Mouse (Mus musculus) C3H10T1/2 (cell line): ENCODE measurements around the gene Ilvbl. TPM values are rescaled to one million over a fixed set of nuclear protein-coding genes. Genes with fewer than 3 reads are reported as not detected.

Experiments used
- polyA plus RNA-seq, 2 experiments: library from polyadenylated mRNA; unstranded; fragments of >200 nt; fragmentation: generic; extraction: Trizol; gene quantifications; one replicate each; pipeline ENCODE4 v1.2.1; 2012; ENCODE audit warnings: missing spikeins in 2 of 2

Gene Ilvbl
- polyA plus RNA-seq, result 100 to 1,000 TPM in 1 of 2 experiments, 10 to 100 TPM in 1; 41.0 to 101 TPM

GRCm38 (mm10) chr10:78574250-78575104 lies at the start of gene Ilvbl:
TSS of gene Ilvbl (plus strand) at chr10:78574346.

GRCm38 (mm10) chr10:78591406-78592328 lies 17.5 kb downstream of the Ilvbl start, which contains the start of gene Syde1:
TSS of gene Syde1 (minus strand) at chr10:78591964.

GRCm38 (mm10) chr10:78617974-78618373 lies 43.8 kb downstream of the Ilvbl start, which contains the start of gene Olfr1357:
TSS of gene Olfr1357 (minus strand) at chr10:78618074.

Other genes with a start within 250 kb of the Ilvbl start
- gene Agpat3, start 221.9 kb upstream of the Ilvbl start, polyA plus RNA-seq, result 100 to 1,000 TPM in 1 of 2 experiments, 10 to 100 TPM in 1; 97.7 to 119 TPM
- gene Rrp1, start 161.3 kb upstream of the Ilvbl start, polyA plus RNA-seq, result 100 to 1,000 TPM; 168 to 304 TPM
- 100 to 1,000 TPM; 397 to 580 TPM for gene Cstb, start 148.7 kb upstream of the Ilvbl start, polyA plus RNA-seq
- 10 to 100 TPM; 12.2 to 23.9 TPM for gene Pdxk, start 109.4 kb upstream of the Ilvbl start, polyA plus RNA-seq
- gene Olfr1358, start 56.9 kb upstream of the Ilvbl start, polyA plus RNA-seq, result not detected
- gene Syde1, start 17.6 kb downstream of the Ilvbl start, polyA plus RNA-seq, result 10 to 100 TPM; 25.9 to 34.4 TPM
- not detected for gene Olfr1357, start 43.7 kb downstream of the Ilvbl start, polyA plus RNA-seq
- gene Casp14, start 143.9 kb downstream of the Ilvbl start, polyA plus RNA-seq, result not detected
- not detected for gene Ccdc105, start 178.7 kb downstream of the Ilvbl start, polyA plus RNA-seq
- not detected for gene Slc1a6, start 206.2 kb downstream of the Ilvbl start, polyA plus RNA-seq